Mouse (Mus musculus): ENCODE data around the gene Ing4. TPM values are rescaled to one million over a fixed set of nuclear protein-coding genes. Genes with fewer than 3 reads are reported as not detected.

The Ing4 gene
- polyA plus RNA-seq, 1 experiment from 2014 or later: 153 TPM

DNA sequence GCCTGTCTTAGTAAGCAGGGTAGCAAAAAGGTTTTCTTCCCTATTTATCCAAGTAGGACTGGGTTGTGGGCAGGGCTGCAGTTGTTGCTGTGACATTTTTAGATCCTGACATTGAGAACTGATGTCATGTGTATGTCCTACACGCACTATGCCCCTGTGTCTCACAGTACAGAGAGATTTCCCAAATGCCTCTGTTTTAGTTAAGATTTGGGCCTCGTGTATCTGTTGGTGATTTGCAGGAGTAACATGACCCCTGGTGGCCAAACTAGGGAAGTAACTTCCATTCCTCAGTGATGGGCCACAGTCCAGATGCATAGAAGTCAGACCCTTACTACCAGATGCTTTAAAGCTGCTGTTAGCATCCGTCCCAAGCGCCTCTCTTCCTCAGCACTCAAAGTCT is 44.9 kb downstream of the Ing4 start:
- 6% methylated on average over 4 of the region's 4 CpGs for WGBS
- Histone ChIP-seq H3K36me3 (no peaks in the 10 kb centered on the region), H3K9me3 (no peaks in the 10 kb centered on the region), H3K27me3 (ENCODE audit: insufficient read depth, poor library complexity, severe bottlenecking) (peaks cover 22% of the 10 kb centered on the region), H3K4me3 (no peak overlapping the region), H3K27ac (peak overlapping the region; percentile 73; the same call in 1 of the 2 replicates), H3K4me1 (replicated peaks) (peaks cover 40% of the 10 kb centered on the region)
- peak; percentile 67 for DNase-seq (ENCODE audit: low spot score)

GRCm38 (mm10) chr6:125087937-125088336 is 48.4 kb downstream of the Ing4 start:
- Histone ChIP-seq H3K4me3 (no peak overlapping the region), H3K4me1 (replicated peaks) (peaks cover 48% of the 10 kb centered on the region)
- 72% methylated on average over 3 of the region's 3 CpGs for WGBS

DNA sequence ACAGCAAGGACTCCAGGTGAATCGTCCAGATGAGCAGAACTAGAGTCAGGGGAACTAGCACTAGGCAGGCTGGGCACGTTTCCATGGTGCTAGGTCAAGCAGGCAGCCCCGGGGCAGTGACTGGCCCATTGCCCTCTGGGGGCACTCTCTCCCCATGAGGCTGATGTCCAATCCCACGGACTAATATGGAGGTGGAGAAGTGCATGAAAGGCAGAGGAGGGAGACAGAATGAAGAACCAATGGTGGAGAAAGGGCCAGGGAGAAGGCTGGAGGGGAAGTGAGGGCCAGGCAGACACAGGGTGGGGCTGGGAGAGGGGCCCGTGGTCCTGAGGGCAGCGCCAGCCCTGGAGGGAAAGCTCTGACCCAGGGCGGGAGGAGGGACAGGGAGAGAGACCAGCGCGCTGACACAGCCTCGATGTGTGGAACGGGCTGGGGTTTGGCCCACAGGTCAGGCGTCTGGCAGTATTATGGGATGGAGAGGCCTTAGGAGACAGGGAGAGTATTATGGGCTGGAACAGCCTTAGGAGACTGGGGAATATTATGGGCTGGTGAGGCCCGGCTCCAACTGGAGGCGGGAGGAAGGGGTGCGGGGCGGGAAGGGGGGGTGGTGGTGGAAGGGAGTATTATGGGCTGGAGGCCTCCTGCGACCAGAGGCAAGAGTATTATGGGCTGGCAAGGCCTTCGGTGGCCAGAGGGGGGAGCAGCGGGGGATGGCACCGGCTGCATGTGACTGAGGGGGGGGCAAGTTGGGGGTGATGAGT is 49.2 kb downstream of the Ing4 start:
- DNase-seq (ENCODE audit: low spot score): peak; percentile 93
- Histone ChIP-seq H3K27ac (peak overlapping the region; percentile 95), H3K4me3 (peak overlapping the region; percentile 48), H3K4me1 (replicated peaks) (peaks cover 42% of the 10 kb centered on the region), H3K27me3 (ENCODE audit: insufficient read depth, poor library complexity, severe bottlenecking) (no peaks in the 10 kb centered on the region), H3K36me3 (no peaks in the 10 kb centered on the region), H3K9me3 (no peaks in the 10 kb centered on the region)
- WGBS: 1% methylated on average over 20 of the region's 20 CpGs

More at GRCm38 (mm10) chr6:125087937-125088336, 48.4 kb downstream of the Ing4 start:
- no peak for DNase-seq (ENCODE audit: low spot score)
- Histone ChIP-seq H3K27ac (peak overlapping the region; percentile 95), H3K36me3 (no peaks in the 10 kb centered on the region), H3K27me3 (ENCODE audit: insufficient read depth, poor library complexity, severe bottlenecking) (no peaks in the 10 kb centered on the region; the same call in 1 of the 2 replicates), H3K9me3 (no peaks in the 10 kb centered on the region)

- DNase-seq (ENCODE audit: low spot score): peak; percentile 73
- H3K36me3 ChIP-seq: no peaks in the 10 kb centered on the region
- WGBS: 4% methylated on average over 15 of the region's 15 CpGs
- H3K4me1 ChIP-seq (replicated peaks): peaks cover 34% of the 10 kb centered on the region
- H3K9me3 ChIP-seq: no peaks in the 10 kb centered on the region
- peak overlapping the region; percentile 95 for H3K27ac ChIP-seq
- H3K27me3 ChIP-seq (ENCODE audit: insufficient read depth, poor library complexity, severe bottlenecking): no peaks in the 10 kb centered on the region
- peak overlapping the region; percentile 48 for H3K4me3 ChIP-seq
Observed at GRCm38 (mm10) chr6:125089521-125090321, 50.2 kb downstream of the Ing4 start.

GRCm38 (mm10) chr6:125090341-125091085 is 51.0 kb downstream of the Ing4 start:
- no peaks in the 10 kb centered on the region for H3K27me3 ChIP-seq (ENCODE audit: insufficient read depth, poor library complexity, severe bottlenecking)
- no peaks in the 10 kb centered on the region for H3K36me3 ChIP-seq
- 61% methylated on average over 10 of the region's 10 CpGs for WGBS
- peak overlapping the region; percentile 48 for H3K4me3 ChIP-seq
- H3K27ac ChIP-seq: peak overlapping the region; percentile 95
- no peak for DNase-seq (ENCODE audit: low spot score)
- peaks cover 39% of the 10 kb centered on the region for H3K4me1 ChIP-seq (replicated peaks)
- no peaks in the 10 kb centered on the region for H3K9me3 ChIP-seq

DNA sequence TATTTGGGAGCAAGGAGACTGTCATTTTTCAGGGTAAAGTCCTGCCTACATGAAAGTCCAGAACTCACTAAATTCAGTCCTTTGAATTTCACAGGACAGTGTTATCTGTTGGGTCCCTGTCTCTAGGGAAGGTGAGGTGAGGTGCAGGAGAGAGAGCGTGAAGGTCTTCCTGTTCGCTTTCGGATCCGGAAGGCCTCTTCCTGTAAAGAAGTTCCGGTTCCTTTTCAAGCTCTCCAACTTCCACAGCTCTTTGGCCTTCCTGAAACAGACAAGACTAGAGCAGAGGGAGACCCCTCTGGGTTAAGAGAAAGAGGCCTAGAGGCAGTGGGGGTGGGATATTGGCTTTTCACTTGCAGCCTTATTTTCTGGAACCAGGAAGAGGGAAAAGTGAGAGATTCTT is 52.8 kb downstream of the Ing4 start:
- Histone ChIP-seq H3K36me3 (peaks cover 3% of the 10 kb centered on the region; the same call in 1 of the 2 replicates), H3K27me3 (ENCODE audit: insufficient read depth, poor library complexity, severe bottlenecking) (no peaks in the 10 kb centered on the region), H3K4me1 (replicated peaks) (peaks cover 57% of the 10 kb centered on the region), H3K27ac (peak overlapping the region; percentile 40; the same call in 1 of the 2 replicates), H3K9me3 (no peaks in the 10 kb centered on the region), H3K4me3 (no peak overlapping the region)
- 91% methylated on average over 5 of the region's 5 CpGs for WGBS
- DNase-seq (ENCODE audit: low spot score): no peak

DNA sequence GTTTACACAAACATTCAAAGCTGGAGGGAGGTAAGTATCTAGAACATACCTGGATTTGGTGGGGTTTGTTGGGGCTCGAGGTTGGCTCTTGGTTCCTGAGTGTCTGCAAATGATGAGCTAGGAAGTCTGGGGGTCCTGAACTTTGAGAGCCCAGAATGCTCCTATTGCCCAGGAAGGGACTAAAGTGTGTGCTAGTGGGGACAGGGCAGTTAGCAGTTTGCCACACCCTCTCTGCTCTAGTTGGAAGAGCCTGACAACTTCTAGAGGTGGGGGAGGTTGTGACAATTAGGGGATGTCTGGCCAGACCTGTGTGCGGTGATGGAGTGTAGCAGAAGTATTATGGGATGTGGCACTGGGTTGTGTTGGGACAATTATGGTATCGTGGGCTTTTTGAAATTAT is 55.3 kb downstream of the Ing4 start:
- peak overlapping the region; percentile 100; the same call in 1 of the 2 replicates for H3K4me3 ChIP-seq
- peaks cover 26% of the 10 kb centered on the region for H3K36me3 ChIP-seq
- peak overlapping the region; percentile 75 for H3K27ac ChIP-seq
- H3K27me3 ChIP-seq (ENCODE audit: insufficient read depth, poor library complexity, severe bottlenecking): no peaks in the 10 kb centered on the region
- H3K4me1 ChIP-seq (replicated peaks): peaks cover 62% of the 10 kb centered on the region
- 75% methylated on average over 3 of the region's 3 CpGs for WGBS
- H3K9me3 ChIP-seq: no peaks in the 10 kb centered on the region
- no peak for DNase-seq (ENCODE audit: low spot score)

GRCm38 (mm10) chr6:125095391-125096278 is 56.1 kb downstream of the Ing4 start, which contains the start of gene Chd4:
Gene Chd4 (plus strand): TSS chr6:125095981.
- H3K27me3 ChIP-seq (ENCODE audit: insufficient read depth, poor library complexity, severe bottlenecking): no peaks in the 10 kb centered on the region
- H3K4me3 ChIP-seq: peak within 1 kb of the TSS; percentile 100
- no peaks in the 10 kb centered on the region for H3K9me3 ChIP-seq
- peaks cover 34% of the 10 kb centered on the region for H3K36me3 ChIP-seq
- H3K27ac ChIP-seq: peak within 1 kb of the TSS; percentile 98
- WGBS: 3% methylated on average over 45 of the region's 45 CpGs
- DNase-seq (ENCODE audit: low spot score): peak; percentile 94
- H3K4me1 ChIP-seq (replicated peaks): peaks cover 62% of the 10 kb centered on the region

DNA sequence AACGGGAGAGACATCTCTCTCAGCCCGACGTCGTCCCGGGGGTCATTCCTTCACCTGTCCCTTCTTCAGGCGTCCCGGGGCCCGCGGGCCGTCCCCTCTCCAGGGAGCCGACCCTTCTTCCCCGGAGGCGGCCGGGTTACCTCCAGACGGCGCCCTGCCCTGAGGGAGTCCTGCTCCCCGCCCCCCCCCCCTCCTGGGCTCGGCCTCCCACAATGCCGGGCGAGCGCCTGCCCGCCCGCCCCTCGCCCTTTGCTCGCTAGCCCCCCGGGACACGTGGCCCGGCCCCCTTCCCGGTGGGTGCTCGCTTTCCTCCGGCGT is 56.7 kb downstream of the Ing4 start:
- H3K36me3 ChIP-seq: peaks cover 40% of the 10 kb centered on the region
- WGBS: under 1% methylated on average over 31 of the region's 32 CpGs

DNA sequence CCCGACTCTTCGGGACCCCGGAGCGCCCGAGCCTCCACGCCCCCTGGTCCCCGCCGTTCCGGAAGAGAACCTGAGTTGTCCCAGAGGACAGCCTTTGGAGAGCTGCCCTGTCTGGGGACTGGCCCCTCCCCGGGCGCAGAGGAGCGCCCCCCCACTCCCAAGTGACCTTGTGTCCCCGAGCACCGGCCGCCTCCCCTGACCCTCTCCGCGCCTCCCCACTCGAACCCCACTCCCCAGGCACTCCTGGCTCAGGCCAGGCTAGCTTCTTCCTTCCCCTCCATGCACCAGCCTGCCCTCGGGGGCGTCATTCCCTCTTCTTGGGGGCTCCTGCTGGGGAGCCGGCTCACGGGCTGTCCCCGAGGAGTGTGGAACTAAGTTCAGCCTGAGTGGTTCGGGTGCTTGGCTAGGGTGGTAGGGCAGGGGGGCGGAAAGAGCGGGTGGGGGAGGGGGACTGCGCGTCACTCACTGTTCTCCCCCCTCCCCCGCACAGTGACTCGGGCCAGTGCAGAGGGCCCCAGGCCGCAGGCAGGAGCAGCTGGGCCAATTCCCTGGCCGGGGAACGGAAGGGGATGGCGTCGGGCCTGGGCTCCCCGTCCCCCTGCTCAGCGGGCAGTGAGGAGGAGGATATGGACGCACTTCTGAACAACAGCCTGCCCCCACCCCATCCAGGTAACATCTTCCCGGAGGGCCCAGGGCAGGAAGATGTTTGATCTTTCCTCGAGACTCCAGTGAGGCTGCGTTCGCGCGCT is 57.2 kb downstream of the Ing4 start:
- no peaks in the 10 kb centered on the region for H3K27me3 ChIP-seq (ENCODE audit: insufficient read depth, poor library complexity, severe bottlenecking)
- WGBS: under 1% methylated on average over 44 of the region's 44 CpGs
- DNase-seq (ENCODE audit: low spot score): peak; percentile 71
- H3K9me3 ChIP-seq: no peaks in the 10 kb centered on the region
- H3K4me3 ChIP-seq: peak overlapping the region; percentile 100
- peaks cover 63% of the 10 kb centered on the region for H3K4me1 ChIP-seq (replicated peaks)
- H3K36me3 ChIP-seq: peaks cover 46% of the 10 kb centered on the region
- peak overlapping the region; percentile 98 for H3K27ac ChIP-seq

More for the DNA sequence above, 56.7 kb downstream of the Ing4 start:
- Histone ChIP-seq H3K27me3 (ENCODE audit: insufficient read depth, poor library complexity, severe bottlenecking) (no peaks in the 10 kb centered on the region), H3K4me3 (peak overlapping the region; percentile 100), H3K9me3 (no peaks in the 10 kb centered on the region), H3K27ac (peak overlapping the region; percentile 98), H3K4me1 (replicated peaks) (peaks cover 60% of the 10 kb centered on the region)
- DNase-seq (ENCODE audit: low spot score): no peak

GRCm38 (mm10) chr6:125097346-125097689 is 57.8 kb downstream of the Ing4 start:
- peak overlapping the region; percentile 100 for H3K4me3 ChIP-seq

More at GRCm38 (mm10) chr6:125097346-125097689, 57.8 kb downstream of the Ing4 start:
- Histone ChIP-seq H3K9me3 (no peaks in the 10 kb centered on the region), H3K27me3 (ENCODE audit: insufficient read depth, poor library complexity, severe bottlenecking) (no peaks in the 10 kb centered on the region), H3K36me3 (peaks cover 51% of the 10 kb centered on the region), H3K4me1 (replicated peaks) (peaks cover 63% of the 10 kb centered on the region), H3K27ac (peak overlapping the region; percentile 98)
- DNase-seq (ENCODE audit: low spot score): no peak
- WGBS: 3% methylated on average over 12 of the region's 12 CpGs

Data from hindbrain, embryonic 10.5 days (tissue).